Mouse (Mus musculus): ENCODE measurements around the gene Entpd8. TPM values are rescaled to one million over a fixed set of nuclear protein-coding genes. Genes with fewer than 3 reads are reported as not detected.

Entpd8 gene
- polyA plus RNA-seq (2014; fragmentation: Nextera tagmentation; extraction: Ambion mirVana): not detected in 2 replicates

- 47% methylated on average over 5 of the region's 5 CpGs for WGBS
- ATAC-seq (ENCODE audit: insufficient read depth): no peak
- no peak within 1 kb of the TSS for H3K4me3 ChIP-seq (ENCODE audit: low read depth, low read length)
- H3K9me3 ChIP-seq (ENCODE audit: low read depth, low read length): no peaks in the 10 kb centered on the region
- H3K27me3 ChIP-seq (ENCODE audit: insufficient read depth, low read length): no peaks in the 10 kb centered on the region
- no peaks in the 10 kb centered on the region for H3K4me1 ChIP-seq (ENCODE audit: insufficient read depth)
- no peak for DNase-seq
- no peak for TF ChIP-seq CTCF (IDR thresholded peaks at IDR 0.05; ENCODE audit: low read depth)
- H3K36me3 ChIP-seq (ENCODE audit: insufficient read depth): no peaks in the 10 kb centered on the region
- H3K27ac ChIP-seq (ENCODE audit: low read depth): no peak within 1 kb of the TSS
- H3K9ac ChIP-seq: no peak within 1 kb of the TSS
- no peak within 1 kb of the TSS for H3K4me2 ChIP-seq
Observed at GRCm38 (mm10) chr2:25080076-25080475, at the start of gene Entpd8. TSS of gene Entpd8 (plus strand) at chr2:25080304.

GRCm38 (mm10) chr2:25034994-25035393, 45.1 kb upstream of the Entpd8 start:
- no peak overlapping the region for H3K4me3 ChIP-seq (ENCODE audit: low read depth, low read length)
- ATAC-seq (ENCODE audit: insufficient read depth) (no peak), DNase-seq (no peak)
- no peaks in the 10 kb centered on the region for H3K36me3 ChIP-seq (ENCODE audit: insufficient read depth)
- WGBS: 93% methylated on average over 4 of the region's 4 CpGs
- no peak overlapping the region for H3K27ac ChIP-seq (ENCODE audit: low read depth)
- no peaks in the 10 kb centered on the region for H3K27me3 ChIP-seq (ENCODE audit: insufficient read depth, low read length)
- no peak overlapping the region for H3K9ac ChIP-seq
- no peak for TF ChIP-seq CTCF (IDR thresholded peaks at IDR 0.05; ENCODE audit: low read depth)
- H3K9me3 ChIP-seq (ENCODE audit: low read depth, low read length): no peaks in the 10 kb centered on the region
- H3K4me2 ChIP-seq: no peak overlapping the region
- no peaks in the 10 kb centered on the region for H3K4me1 ChIP-seq (ENCODE audit: insufficient read depth)

- Histone ChIP-seq H3K9ac (no peak overlapping the region), H3K27ac (ENCODE audit: low read depth) (no peak overlapping the region), H3K36me3 (ENCODE audit: insufficient read depth) (no peaks in the 10 kb centered on the region), H3K4me3 (ENCODE audit: low read depth, low read length) (no peak overlapping the region), H3K4me1 (ENCODE audit: insufficient read depth) (no peaks in the 10 kb centered on the region), H3K27me3 (ENCODE audit: insufficient read depth, low read length) (no peaks in the 10 kb centered on the region), H3K4me2 (no peak overlapping the region), H3K9me3 (ENCODE audit: low read depth, low read length) (no peaks in the 10 kb centered on the region)
- no peak for DNase-seq
- WGBS: 68% methylated on average over 5 of the region's 5 CpGs
- no peak for ATAC-seq (ENCODE audit: insufficient read depth)
- no peak for TF ChIP-seq CTCF (IDR thresholded peaks at IDR 0.05; ENCODE audit: low read depth)
Observed at GRCm38 (mm10) chr2:25040089-25040488, 40.0 kb upstream of the Entpd8 start.

- H3K9ac ChIP-seq: no peak overlapping the region
- 81% methylated on average over 7 of the region's 7 CpGs for WGBS
- no peaks in the 10 kb centered on the region for H3K9me3 ChIP-seq (ENCODE audit: low read depth, low read length)
- no peak for DNase-seq
- 0 out of 2 replicates have a peak, but pooled peaks cover 3% of the 10 kb centered on the region for H3K36me3 ChIP-seq (ENCODE audit: insufficient read depth)
- no peak for ATAC-seq (ENCODE audit: insufficient read depth)
- H3K27me3 ChIP-seq (ENCODE audit: insufficient read depth, low read length): no peaks in the 10 kb centered on the region
- H3K4me2 ChIP-seq: no peak overlapping the region
- peaks cover 5% of the 10 kb centered on the region for H3K4me1 ChIP-seq (ENCODE audit: insufficient read depth)
- TF ChIP-seq CTCF (IDR thresholded peaks at IDR 0.05; ENCODE audit: low read depth): no peak
- no peak overlapping the region for H3K27ac ChIP-seq (ENCODE audit: low read depth)
- no peak overlapping the region for H3K4me3 ChIP-seq (ENCODE audit: low read depth, low read length)
Observed at GRCm38 (mm10) chr2:25050921-25051320, 29.2 kb upstream of the Entpd8 start.

GRCm38 (mm10) chr2:25051450-25051849, 28.7 kb upstream of the Entpd8 start:
- 87% methylated on average over 8 of the region's 8 CpGs for WGBS
- no peak for DNase-seq
- Histone ChIP-seq H3K27ac (ENCODE audit: low read depth) (no peak overlapping the region), H3K27me3 (ENCODE audit: insufficient read depth, low read length) (no peaks in the 10 kb centered on the region), H3K4me3 (ENCODE audit: low read depth, low read length) (no peak overlapping the region), H3K9me3 (ENCODE audit: low read depth, low read length) (no peaks in the 10 kb centered on the region), H3K4me2 (no peak overlapping the region), H3K9ac (no peak overlapping the region), H3K36me3 (ENCODE audit: insufficient read depth) (0 out of 2 replicates have a peak, but pooled peaks cover 8% of the 10 kb centered on the region), H3K4me1 (ENCODE audit: insufficient read depth) (peaks cover 5% of the 10 kb centered on the region)
- no peak for ATAC-seq (ENCODE audit: insufficient read depth)
- no peak for TF ChIP-seq CTCF (IDR thresholded peaks at IDR 0.05; ENCODE audit: low read depth)

- Histone ChIP-seq H3K4me3 (ENCODE audit: low read depth, low read length) (no peak overlapping the region), H3K4me1 (ENCODE audit: insufficient read depth) (peaks cover 5% of the 10 kb centered on the region), H3K27me3 (ENCODE audit: insufficient read depth, low read length) (no peaks in the 10 kb centered on the region), H3K36me3 (ENCODE audit: insufficient read depth) (peaks cover 19% of the 10 kb centered on the region), H3K27ac (ENCODE audit: low read depth) (no peak overlapping the region), H3K9me3 (ENCODE audit: low read depth, low read length) (no peaks in the 10 kb centered on the region), H3K4me2 (no peak overlapping the region), H3K9ac (no peak overlapping the region)
- TF ChIP-seq CTCF (IDR thresholded peaks at IDR 0.05; ENCODE audit: low read depth): no peak
- DNase-seq: no peak
- no peak for ATAC-seq (ENCODE audit: insufficient read depth)
- 82% methylated on average over 6 of the region's 6 CpGs for WGBS
Observed at GRCm38 (mm10) chr2:25053101-25053500, 27.0 kb upstream of the Entpd8 start.

GRCm38 (mm10) chr2:25054221-25055067, 25.7 kb upstream of the Entpd8 start, which contains the start of gene Nsmf:
TSS of gene Nsmf (plus strand) at chr2:25054355.
- ATAC-seq (ENCODE audit: insufficient read depth): peak; percentile 95
- H3K27me3 ChIP-seq (ENCODE audit: insufficient read depth, low read length): no peaks in the 10 kb centered on the region
- 5% methylated on average over 47 of the region's 47 CpGs for WGBS

More at GRCm38 (mm10) chr2:25054221-25055067, 25.7 kb upstream of the Entpd8 start, which contains the start of gene Nsmf:
- Histone ChIP-seq H3K4me3 (ENCODE audit: low read depth, low read length) (peak within 1 kb of the TSS; percentile 82), H3K36me3 (ENCODE audit: insufficient read depth) (peaks cover 30% of the 10 kb centered on the region), H3K4me1 (ENCODE audit: insufficient read depth) (peaks cover 5% of the 10 kb centered on the region), H3K4me2 (peak within 1 kb of the TSS; percentile 85), H3K9me3 (ENCODE audit: low read depth, low read length) (no peaks in the 10 kb centered on the region), H3K9ac (peak within 1 kb of the TSS; percentile 86), H3K27ac (ENCODE audit: low read depth) (0 out of 2 replicates have a peak within 1 kb of the TSS, but pooled peaks have one; percentile 30)
- peak; percentile 94 for DNase-seq
- TF ChIP-seq CTCF (IDR thresholded peaks at IDR 0.05; ENCODE audit: low read depth): peak; percentile 21; the same call in 1 of the 2 replicates

All from lung, embryonic 14.5 days (tissue).